Mouse (Mus musculus): ENCODE data around the gene Ndufa4l2. TPM values are rescaled to one million over a fixed set of nuclear protein-coding genes. Genes with fewer than 3 reads are reported as not detected.

Gene Ndufa4l2
- polyA plus RNA-seq, 1 experiment from 2014 or later = 27.1 TPM

GRCm38 (mm10) chr10:127542720-127543119 is 28.0 kb downstream of the Ndufa4l2 start:
- Histone ChIP-seq H3K9me3 (ENCODE audit: control insufficient read depth, low read length) (no peaks in the 10 kb centered on the region), H3K9ac (ENCODE audit: low read depth, low read length) (no peak overlapping the region), H3K4me2 (replicated peaks; ENCODE audit: low read depth, low read length) (no peak overlapping the region), H3K4me1 (ENCODE audit: control insufficient read depth, insufficient read depth, low read length) (no peaks in the 10 kb centered on the region), H3K27me3 (ENCODE audit: control insufficient read depth, insufficient read depth, low read length) (no peaks in the 10 kb centered on the region), H3K36me3 (ENCODE audit: control insufficient read depth, insufficient read depth, low read length) (peaks cover 66% of the 10 kb centered on the region), H3K27ac (ENCODE audit: low read depth, low read length) (no peak overlapping the region), H3K4me3 (ENCODE audit: low read length) (no peak overlapping the region)
- 51% methylated on average over 6 of the region's 6 CpGs for WGBS
- ATAC-seq (ENCODE audit: low FRiP score, low TSS enrichment) = no peak

GRCm38 (mm10) chr10:127543916-127544315 is 29.1 kb downstream of the Ndufa4l2 start:
- Histone ChIP-seq H3K4me1 (ENCODE audit: control insufficient read depth, insufficient read depth, low read length) (no peaks in the 10 kb centered on the region), H3K4me2 (replicated peaks; ENCODE audit: low read depth, low read length) (no peak overlapping the region), H3K4me3 (ENCODE audit: low read length) (no peak overlapping the region), H3K27ac (ENCODE audit: low read depth, low read length) (no peak overlapping the region), H3K9ac (ENCODE audit: low read depth, low read length) (no peak overlapping the region), H3K27me3 (ENCODE audit: control insufficient read depth, insufficient read depth, low read length) (no peaks in the 10 kb centered on the region), H3K9me3 (ENCODE audit: control insufficient read depth, low read length) (no peaks in the 10 kb centered on the region), H3K36me3 (ENCODE audit: control insufficient read depth, insufficient read depth, low read length) (peaks cover 71% of the 10 kb centered on the region)
- 78% methylated on average over 3 of the region's 3 CpGs for WGBS
- no peak for ATAC-seq (ENCODE audit: low FRiP score, low TSS enrichment)

GRCm38 (mm10) chr10:127544375-127544774 is 29.6 kb downstream of the Ndufa4l2 start:
- no peak overlapping the region for H3K27ac ChIP-seq (ENCODE audit: low read depth, low read length)
- H3K36me3 ChIP-seq (ENCODE audit: control insufficient read depth, insufficient read depth, low read length) = peaks cover 73% of the 10 kb centered on the region
- H3K4me3 ChIP-seq (ENCODE audit: low read length) = no peak overlapping the region
- no peak overlapping the region for H3K9ac ChIP-seq (ENCODE audit: low read depth, low read length)
- H3K9me3 ChIP-seq (ENCODE audit: control insufficient read depth, low read length) = no peaks in the 10 kb centered on the region
- H3K4me2 ChIP-seq (replicated peaks; ENCODE audit: low read depth, low read length) = no peak overlapping the region
- no peaks in the 10 kb centered on the region for H3K27me3 ChIP-seq (ENCODE audit: control insufficient read depth, insufficient read depth, low read length)
- 89% methylated on average over 20 of the region's 20 CpGs for WGBS
- ATAC-seq (ENCODE audit: low FRiP score, low TSS enrichment) = no peak
- no peaks in the 10 kb centered on the region for H3K4me1 ChIP-seq (ENCODE audit: control insufficient read depth, insufficient read depth, low read length)

- Histone ChIP-seq H3K9me3 (ENCODE audit: control insufficient read depth, low read length) (no peaks in the 10 kb centered on the region), H3K27me3 (ENCODE audit: control insufficient read depth, insufficient read depth, low read length) (no peaks in the 10 kb centered on the region), H3K9ac (ENCODE audit: low read depth, low read length) (no peak overlapping the region), H3K4me3 (ENCODE audit: low read length) (no peak overlapping the region), H3K27ac (ENCODE audit: low read depth, low read length) (no peak overlapping the region), H3K4me1 (ENCODE audit: control insufficient read depth, insufficient read depth, low read length) (no peaks in the 10 kb centered on the region), H3K4me2 (replicated peaks; ENCODE audit: low read depth, low read length) (no peak overlapping the region), H3K36me3 (ENCODE audit: control insufficient read depth, insufficient read depth, low read length) (peaks cover 79% of the 10 kb centered on the region)
- WGBS = 93% methylated on average over 7 of the region's 7 CpGs
- ATAC-seq (ENCODE audit: low FRiP score, low TSS enrichment) = no peak
These were observed 31.7 kb downstream of the Ndufa4l2 start for GRCm38 (mm10) chr10:127546505-127546904.

GRCm38 (mm10) chr10:127548236-127548635 is 33.5 kb downstream of the Ndufa4l2 start:
- no peak for ATAC-seq (ENCODE audit: low FRiP score, low TSS enrichment)
- Histone ChIP-seq H3K4me3 (ENCODE audit: low read length) (no peak overlapping the region), H3K9ac (ENCODE audit: low read depth, low read length) (no peak overlapping the region), H3K36me3 (ENCODE audit: control insufficient read depth, insufficient read depth, low read length) (peaks cover 85% of the 10 kb centered on the region), H3K9me3 (ENCODE audit: control insufficient read depth, low read length) (no peaks in the 10 kb centered on the region), H3K27me3 (ENCODE audit: control insufficient read depth, insufficient read depth, low read length) (no peaks in the 10 kb centered on the region), H3K4me2 (replicated peaks; ENCODE audit: low read depth, low read length) (no peak overlapping the region), H3K27ac (ENCODE audit: low read depth, low read length) (no peak overlapping the region), H3K4me1 (ENCODE audit: control insufficient read depth, insufficient read depth, low read length) (no peaks in the 10 kb centered on the region)
- WGBS = 98% methylated on average over 15 of the region's 15 CpGs

- Histone ChIP-seq H3K4me2 (replicated peaks; ENCODE audit: low read depth, low read length) (no peak overlapping the region), H3K4me1 (ENCODE audit: control insufficient read depth, insufficient read depth, low read length) (no peaks in the 10 kb centered on the region), H3K4me3 (ENCODE audit: low read length) (no peak overlapping the region), H3K36me3 (ENCODE audit: control insufficient read depth, insufficient read depth, low read length) (peaks cover 92% of the 10 kb centered on the region), H3K9ac (ENCODE audit: low read depth, low read length) (no peak overlapping the region), H3K27ac (ENCODE audit: low read depth, low read length) (no peak overlapping the region), H3K27me3 (ENCODE audit: control insufficient read depth, insufficient read depth, low read length) (no peaks in the 10 kb centered on the region), H3K9me3 (ENCODE audit: control insufficient read depth, low read length) (no peaks in the 10 kb centered on the region)
- WGBS = 86% methylated on average over 17 of the region's 17 CpGs
- no peak for ATAC-seq (ENCODE audit: low FRiP score, low TSS enrichment)
These were observed 35.1 kb downstream of the Ndufa4l2 start for GRCm38 (mm10) chr10:127549892-127550291.

- H3K9me3 ChIP-seq (ENCODE audit: control insufficient read depth, low read length) = no peaks in the 10 kb centered on the region
- WGBS = 70% methylated on average over 18 of the region's 18 CpGs
- no peaks in the 10 kb centered on the region for H3K27me3 ChIP-seq (ENCODE audit: control insufficient read depth, insufficient read depth, low read length)
- H3K9ac ChIP-seq (ENCODE audit: low read depth, low read length) = no peak overlapping the region
- H3K27ac ChIP-seq (ENCODE audit: low read depth, low read length) = no peak overlapping the region
- no peaks in the 10 kb centered on the region for H3K4me1 ChIP-seq (ENCODE audit: control insufficient read depth, insufficient read depth, low read length)
- H3K4me3 ChIP-seq (ENCODE audit: low read length) = no peak overlapping the region
- H3K4me2 ChIP-seq (replicated peaks; ENCODE audit: low read depth, low read length) = no peak overlapping the region
- H3K36me3 ChIP-seq (ENCODE audit: control insufficient read depth, insufficient read depth, low read length) = peaks cover 99% of the 10 kb centered on the region
- ATAC-seq (ENCODE audit: low FRiP score, low TSS enrichment) = no peak; the same call in 1 of the 2 replicates
These were observed 40.9 kb downstream of the Ndufa4l2 start for GRCm38 (mm10) chr10:127555703-127556102.

- no peak overlapping the region for H3K4me3 ChIP-seq (ENCODE audit: low read length)
- H3K9ac ChIP-seq (ENCODE audit: low read depth, low read length) = no peak overlapping the region
- H3K4me2 ChIP-seq (replicated peaks; ENCODE audit: low read depth, low read length) = no peak overlapping the region
- no peaks in the 10 kb centered on the region for H3K9me3 ChIP-seq (ENCODE audit: control insufficient read depth, low read length)
- ATAC-seq (ENCODE audit: low FRiP score, low TSS enrichment) = no peak
- no peaks in the 10 kb centered on the region for H3K4me1 ChIP-seq (ENCODE audit: control insufficient read depth, insufficient read depth, low read length)
- H3K36me3 ChIP-seq (ENCODE audit: control insufficient read depth, insufficient read depth, low read length) = peaks cover 84% of the 10 kb centered on the region
- no peak overlapping the region for H3K27ac ChIP-seq (ENCODE audit: low read depth, low read length)
- H3K27me3 ChIP-seq (ENCODE audit: control insufficient read depth, insufficient read depth, low read length) = no peaks in the 10 kb centered on the region
- 92% methylated on average over 13 of the region's 13 CpGs for WGBS
These were observed 42.6 kb downstream of the Ndufa4l2 start for GRCm38 (mm10) chr10:127557397-127557796.

GRCm38 (mm10) chr10:127561145-127561544 is 46.4 kb downstream of the Ndufa4l2 start:
- H3K4me3 ChIP-seq (ENCODE audit: low read length) = no peak overlapping the region
- ATAC-seq (ENCODE audit: low FRiP score, low TSS enrichment) = no peak
- H3K9ac ChIP-seq (ENCODE audit: low read depth, low read length) = no peak overlapping the region
- no peak overlapping the region for H3K4me2 ChIP-seq (replicated peaks; ENCODE audit: low read depth, low read length)
- H3K27me3 ChIP-seq (ENCODE audit: control insufficient read depth, insufficient read depth, low read length) = no peaks in the 10 kb centered on the region
- H3K27ac ChIP-seq (ENCODE audit: low read depth, low read length) = no peak overlapping the region
- peaks cover 67% of the 10 kb centered on the region for H3K36me3 ChIP-seq (ENCODE audit: control insufficient read depth, insufficient read depth, low read length)
- no peaks in the 10 kb centered on the region for H3K9me3 ChIP-seq (ENCODE audit: control insufficient read depth, low read length)
- peaks cover 16% of the 10 kb centered on the region; the same call in 1 of the 2 replicates for H3K4me1 ChIP-seq (ENCODE audit: control insufficient read depth, insufficient read depth, low read length)

Measured in kidney, embryonic 14.5 days (tissue).